Mouse (Mus musculus) forelimb bud, embryonic 11.5 days (tissue): ENCODE data around the gene Bco2.

Source experiments
- DNase-seq: peaks from one replicate; pipeline ENCODE4 v3.0.0-alpha.2; 2012; ENCODE audit warnings: low read depth, low spot score

Gene Bco2

GRCm38 (mm10) chr9:50555094-50555446 is at the start of gene Bco2:
Gene Bco2 (minus strand): TSS chr9:50555181.
- DNase-seq, result no peak

GRCm38 (mm10) chr9:50604338-50604737 is 49.4 kb upstream of the Bco2 start:
- no peak for DNase-seq

- DNase-seq, result no peak
These were observed 49.0 kb upstream of the Bco2 start for GRCm38 (mm10) chr9:50603998-50604324.

GRCm38 (mm10) chr9:50603189-50603997 is 48.4 kb upstream of the Bco2 start, which contains the start of the genes Sdhd and Timm8b:
Gene Sdhd (minus strand): TSS chr9:50603812.
Gene Timm8b (plus strand): TSS chr9:50603910.
- peak; percentile 96 for DNase-seq

- DNase-seq, result no peak
These were observed 47.3 kb upstream of the Bco2 start for GRCm38 (mm10) chr9:50602055-50602845.

- DNase-seq, result no peak
These were observed 46.6 kb upstream of the Bco2 start for GRCm38 (mm10) chr9:50601536-50601935.

GRCm38 (mm10) chr9:50596973-50597372 is 42.0 kb upstream of the Bco2 start:
- no peak for DNase-seq

- DNase-seq, result no peak
These were observed 39.9 kb upstream of the Bco2 start for GRCm38 (mm10) chr9:50594794-50595417.

GRCm38 (mm10) chr9:50593544-50593943 is 38.6 kb upstream of the Bco2 start:
- DNase-seq, result peak; percentile 28

GRCm38 (mm10) chr9:50592955-50593354 is 38.0 kb upstream of the Bco2 start:
- DNase-seq, result no peak

GRCm38 (mm10) chr9:50590856-50591518 is 36.0 kb upstream of the Bco2 start:
- DNase-seq, result no peak

GRCm38 (mm10) chr9:50586955-50587354 is 32.0 kb upstream of the Bco2 start:
- DNase-seq, result no peak

- no peak for DNase-seq
These were observed 30.3 kb upstream of the Bco2 start for GRCm38 (mm10) chr9:50585145-50585818.

- no peak for DNase-seq
These were observed 25.4 kb upstream of the Bco2 start for GRCm38 (mm10) chr9:50580370-50580769.

- no peak for DNase-seq
These were observed 14.9 kb upstream of the Bco2 start for GRCm38 (mm10) chr9:50569599-50570525.

- no peak for DNase-seq
These were observed 12.9 kb upstream of the Bco2 start for GRCm38 (mm10) chr9:50567881-50568280.

GRCm38 (mm10) chr9:50567372-50567771 is 12.4 kb upstream of the Bco2 start:
- no peak for DNase-seq

- no peak for DNase-seq
These were observed 11.0 kb upstream of the Bco2 start for GRCm38 (mm10) chr9:50565940-50566339.

GRCm38 (mm10) chr9:50565173-50565572 is 10.2 kb upstream of the Bco2 start:
- no peak for DNase-seq

GRCm38 (mm10) chr9:50561918-50562360 is 7.0 kb upstream of the Bco2 start:
- DNase-seq, result no peak
